Mouse (Mus musculus) heart, adult 2 months (tissue): ENCODE measurements around the gene Slc46a3. TPM values are rescaled to one million over a fixed set of nuclear protein-coding genes. Genes with fewer than 3 reads are reported as not detected.

ENCODE experiments used
- DNase-seq, 2 experiments: peaks; one replicate each; pipeline ENCODE4 v3.0.0; 2021
- H3K27ac ChIP-seq: fragments of 200-600 bp; 2 replicates; pipeline ENCODE4 v1.8.1; 2022
- H3K27me3 ChIP-seq: fragments of 200-500 bp; 2 replicates; pipeline ENCODE4 v1.6.1; 2012; ENCODE audit warnings: mild to moderate bottlenecking, low read length, inconsistent platforms, mixed read lengths; ENCODE audit not compliant: control insufficient read depth, insufficient read depth
- H3K36me3 ChIP-seq: fragments of 200-500 bp; 2 replicates; pipeline ENCODE4 v1.6.1; 2012; ENCODE audit warnings: low read length, inconsistent platforms; ENCODE audit not compliant: control insufficient read depth, insufficient read depth
- H3K4me1 ChIP-seq: fragments of 200-500 bp; 2 replicates; pipeline ENCODE4 v1.6.1; 2011; ENCODE audit warnings: low read length; ENCODE audit not compliant: control insufficient read depth, insufficient read depth
- H3K4me3 ChIP-seq: fragments of 200-600 bp; 2 replicates; pipeline ENCODE4 v1.8.1; 2022
- H3K79me2 ChIP-seq: fragments of 200-500 bp; replicated peaks from 2 replicates; pipeline ENCODE4 v1.6.1; 2012; ENCODE audit warnings: mild to moderate bottlenecking, inconsistent platforms, low read length, moderate library complexity, mixed read lengths; ENCODE audit not compliant: control insufficient read depth, insufficient read depth
- H3K9ac ChIP-seq: fragments of 200-500 bp; 2 replicates; pipeline ENCODE4 v1.6.1; 2012; ENCODE audit warnings: low read depth, mild to moderate bottlenecking, control low read depth, inconsistent platforms, low read length, mixed read lengths
- CTCF ChIP-seq: fragments of 200-600 bp; IDR thresholded peaks from 2 replicates; pipeline ENCODE4 v1.8.1; 2022; ENCODE audit warnings: antibody characterized with exemption, mild to moderate bottlenecking, moderate library complexity
- EP300 ChIP-seq: fragments of 200-500 bp; IDR thresholded peaks from 2 replicates; pipeline ENCODE4 v1.6.1; 2011; ENCODE audit warnings: low read depth, low read length, control low read depth; ENCODE audit not compliant: insufficient read depth
- POLR2A ChIP-seq: fragments of 200-500 bp; IDR thresholded peaks from 2 replicates; pipeline ENCODE4 v1.6.1; 2011; ENCODE audit warnings: mild to moderate bottlenecking, low read depth, low read length, control low read depth; ENCODE audit not compliant: insufficient read depth
- WGBS: fragments of 180-500 bp; shearing (Covaris S2); methylation state at CpG from one replicate; pipeline ENCODE4 v1.1.7; 2018; 5-methylcytosine and 5-hydroxymethylcytosine counted together
- intact Hi-C: fragments of 180-260 bp; cut with DNase I; formaldehyde crosslinking; loops from one replicate; pipeline ENCODE4 v1.15.1; 2025
- polyA plus RNA-seq: library from polyadenylated mRNA; depleted of rRNA; stranded (reverse); fragments of >200 nt; gene quantifications from 2 replicates; pipeline ENCODE4 v1.2.3, GENCODE M21; 2012
- total RNA-seq, 2 experiments: library from RNA; stranded (reverse); gene quantifications; 2 replicates each; pipeline ENCODE4 v1.2.3; 2021

The Slc46a3 gene
- total and polyA plus RNA-seq, 3 experiments: 7.1 to 30.1 (median 16.4) TPM

DNA sequence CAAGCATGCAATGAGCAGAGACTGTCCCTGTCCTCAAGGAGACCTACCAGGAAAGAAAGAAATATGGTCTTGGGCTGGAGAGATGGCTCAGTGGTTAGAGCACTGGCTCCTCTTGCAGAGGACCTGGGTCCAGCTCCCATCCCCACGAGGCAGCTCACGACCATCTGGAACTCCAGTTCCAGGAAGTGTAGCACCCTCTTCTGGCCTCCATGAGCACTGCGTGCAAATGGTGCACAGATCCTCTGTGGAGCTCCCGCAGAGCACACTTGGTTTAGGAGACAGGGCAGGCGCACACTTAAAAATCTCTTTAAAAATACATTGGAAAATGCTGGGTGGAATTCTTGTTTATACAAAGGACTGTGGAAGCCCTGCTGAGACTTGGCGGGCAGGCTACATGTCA, 17.1 kb downstream of the Slc46a3 start:
- 89% methylated on average over 6 of the region's 6 CpGs for WGBS
- H3K4me1 ChIP-seq: no peaks in the 10 kb centered on the region
- H3K79me2 ChIP-seq: no peaks in the 10 kb centered on the region
- TF ChIP-seq CTCF: peak; percentile 58
- TF ChIP-seq EP300: no peak
- no peaks in the 10 kb centered on the region for H3K27me3 ChIP-seq
- H3K4me3 ChIP-seq: no peak overlapping the region
- no peak overlapping the region for H3K9ac ChIP-seq
- no peak for DNase-seq
- no peak overlapping the region for H3K27ac ChIP-seq
- H3K36me3 ChIP-seq: no peaks in the 10 kb centered on the region
- intact Hi-C loops: no loop called here

DNA sequence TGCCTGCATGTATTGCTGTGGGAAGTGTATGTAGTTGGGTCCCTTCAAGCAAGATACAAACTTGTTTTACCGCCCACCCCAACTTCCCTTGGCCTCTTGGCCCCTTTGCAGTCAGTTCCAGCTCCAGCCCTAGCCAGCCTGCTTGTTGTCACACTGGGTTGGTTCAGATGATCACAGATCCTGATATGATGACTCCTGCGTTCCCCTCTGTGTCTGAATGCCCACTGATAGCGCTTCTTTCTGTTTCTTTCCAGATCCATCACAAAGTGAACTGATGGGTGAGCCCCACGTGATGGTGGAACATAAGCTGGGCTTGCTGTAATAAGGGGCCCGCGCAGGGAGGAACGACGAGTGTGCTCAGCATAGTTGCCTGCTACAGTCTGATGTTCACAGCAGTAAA, 19.4 kb downstream of the Slc46a3 start:
- TF ChIP-seq POLR2A (no peak), EP300 (no peak), CTCF (no peak)
- Histone ChIP-seq H3K27ac (no peak overlapping the region), H3K9ac (no peak overlapping the region), H3K4me1 (no peaks in the 10 kb centered on the region), H3K79me2 (no peaks in the 10 kb centered on the region), H3K36me3 (no peaks in the 10 kb centered on the region), H3K4me3 (no peak overlapping the region), H3K27me3 (no peaks in the 10 kb centered on the region)
- intact Hi-C loops: no loop called here
- DNase-seq: no peak
- 92% methylated on average over 8 of the region's 8 CpGs for WGBS

DNA sequence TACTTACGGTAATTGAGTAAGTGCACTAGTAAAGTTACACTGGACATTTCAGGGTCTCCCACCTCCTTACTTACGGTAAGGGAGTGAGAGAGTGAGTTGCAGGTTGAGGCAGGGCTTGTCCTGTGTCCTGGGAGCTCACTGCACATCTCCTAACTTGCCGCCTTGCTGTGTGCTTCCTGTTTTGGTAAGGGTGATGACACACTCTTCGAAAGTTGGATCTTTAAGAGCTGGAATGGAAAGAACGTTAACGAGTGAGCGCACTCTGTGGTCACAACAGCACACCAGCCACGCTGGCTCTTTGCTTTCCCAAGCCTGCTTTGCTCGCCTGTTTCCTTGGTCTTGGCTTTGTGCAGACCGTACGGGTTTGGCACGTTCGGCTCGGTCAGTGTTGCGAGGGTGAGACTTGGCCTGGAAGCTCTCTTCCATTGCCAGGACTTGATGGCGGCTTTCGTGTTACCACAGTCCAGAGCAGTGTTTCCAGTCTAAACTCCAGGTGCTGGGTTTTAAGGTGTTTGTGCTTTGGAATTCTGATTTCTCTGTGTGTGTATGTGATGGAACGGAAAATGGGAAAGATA, 20.0 kb downstream of the Slc46a3 start:
- 83% methylated on average over 18 of the region's 18 CpGs for WGBS
- TF ChIP-seq EP300 (no peak), CTCF (no peak)
- no peak for DNase-seq
- H3K27me3 ChIP-seq: no peaks in the 10 kb centered on the region
- no peak overlapping the region for H3K4me3 ChIP-seq
- no peaks in the 10 kb centered on the region for H3K79me2 ChIP-seq
- no peak overlapping the region for H3K9ac ChIP-seq
- H3K36me3 ChIP-seq: no peaks in the 10 kb centered on the region
- intact Hi-C loops: no loop called here
- H3K27ac ChIP-seq: no peak overlapping the region
- H3K4me1 ChIP-seq: no peaks in the 10 kb centered on the region

DNA sequence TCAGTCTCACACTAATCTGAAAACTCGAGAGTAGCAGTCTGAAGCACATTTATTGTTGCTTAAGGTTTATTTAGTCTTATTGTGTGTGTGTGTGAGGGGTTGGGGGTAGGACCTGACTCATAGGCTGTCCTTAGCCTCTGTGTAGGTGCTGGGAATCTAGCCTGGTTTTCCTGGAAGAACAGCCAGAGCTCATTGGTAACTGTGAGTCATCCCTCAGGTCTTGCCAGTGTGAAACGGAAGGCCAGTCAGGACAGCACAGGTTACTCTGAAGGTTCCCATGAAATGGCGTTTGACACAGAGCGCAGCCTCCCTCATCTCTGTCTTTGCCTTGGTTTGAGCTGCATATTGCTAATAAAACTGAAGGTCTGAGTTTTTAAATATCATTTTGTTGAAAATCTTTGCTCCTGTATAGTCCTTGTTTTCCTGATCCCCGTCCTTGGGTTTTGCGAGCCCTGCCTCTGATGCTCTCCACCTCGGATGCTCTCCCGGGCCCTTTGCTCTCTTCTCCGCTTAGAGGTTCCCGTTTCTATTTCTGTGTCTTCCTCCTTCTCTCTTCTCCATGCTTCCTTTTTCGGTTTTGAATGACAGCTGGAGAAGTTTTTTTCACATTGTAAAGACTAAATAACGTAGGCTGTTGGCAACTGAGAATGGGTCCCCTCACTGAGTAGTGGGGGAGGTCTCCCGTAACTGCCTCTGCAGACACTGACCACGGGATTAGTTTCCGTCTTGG, 23.4 kb downstream of the Slc46a3 start:
- no peak for DNase-seq
- WGBS: 79% methylated on average over 15 of the region's 15 CpGs
- Histone ChIP-seq H3K4me1 (no peaks in the 10 kb centered on the region), H3K4me3 (no peak overlapping the region), H3K79me2 (no peaks in the 10 kb centered on the region), H3K9ac (no peak overlapping the region), H3K27me3 (no peaks in the 10 kb centered on the region), H3K36me3 (no peaks in the 10 kb centered on the region), H3K27ac (no peak overlapping the region)
- intact Hi-C loops: no loop called here
- TF ChIP-seq POLR2A: no peak
- no peak for TF ChIP-seq CTCF
- no peak for TF ChIP-seq EP300

- no peak for DNase-seq
- H3K9ac ChIP-seq: no peak overlapping the region
- no peaks in the 10 kb centered on the region for H3K27me3 ChIP-seq
- no peaks in the 10 kb centered on the region for H3K4me1 ChIP-seq
- TF ChIP-seq EP300 (no peak), POLR2A (no peak), CTCF (no peak)
- intact Hi-C loops: no loop called here
- no peaks in the 10 kb centered on the region for H3K79me2 ChIP-seq
- no peaks in the 10 kb centered on the region for H3K36me3 ChIP-seq
- 76% methylated on average over 1 of the region's 1 CpGs for WGBS
- no peak overlapping the region for H3K27ac ChIP-seq
- H3K4me3 ChIP-seq: no peak overlapping the region
Measured at GRCm38 (mm10) chr5:147870296-147870695, 24.3 kb downstream of the Slc46a3 start.

- no peak for DNase-seq
- intact Hi-C loops: loop anchor here (5.0 kb wide), 1 partner anchor 38 kb away; no protein-coding TSS in a partner anchor
- Histone ChIP-seq H3K36me3 (no peaks in the 10 kb centered on the region), H3K27me3 (no peaks in the 10 kb centered on the region), H3K4me3 (no peak overlapping the region), H3K79me2 (no peaks in the 10 kb centered on the region), H3K4me1 (no peaks in the 10 kb centered on the region), H3K9ac (no peak overlapping the region), H3K27ac (no peak overlapping the region)
- WGBS: 83% methylated on average over 6 of the region's 6 CpGs
- TF ChIP-seq POLR2A: no peak
- TF ChIP-seq EP300: no peak
- no peak for TF ChIP-seq CTCF
Measured at GRCm38 (mm10) chr5:147869568-147869967, 25.0 kb downstream of the Slc46a3 start.
